Mouse (Mus musculus): ENCODE data around the gene Usp32.
A peak's percentile ranks its signal among the peaks of the same experiment; 100 is the strongest.
"Not testable (repeated sequence)": the region's sequence is repeated elsewhere in the genome, so short reads cannot be mapped to it uniquely, and the experiment has no call there.

The Usp32 gene

GRCm38 (mm10) chr11:85139581-85140540, at the start of gene Usp32:
Usp32 (minus strand) TSS chr11:85140161.
- peak; percentile 96 to 97 for DNase-seq (ENCODE audit: low spot score in 2 of 2)

DNA sequence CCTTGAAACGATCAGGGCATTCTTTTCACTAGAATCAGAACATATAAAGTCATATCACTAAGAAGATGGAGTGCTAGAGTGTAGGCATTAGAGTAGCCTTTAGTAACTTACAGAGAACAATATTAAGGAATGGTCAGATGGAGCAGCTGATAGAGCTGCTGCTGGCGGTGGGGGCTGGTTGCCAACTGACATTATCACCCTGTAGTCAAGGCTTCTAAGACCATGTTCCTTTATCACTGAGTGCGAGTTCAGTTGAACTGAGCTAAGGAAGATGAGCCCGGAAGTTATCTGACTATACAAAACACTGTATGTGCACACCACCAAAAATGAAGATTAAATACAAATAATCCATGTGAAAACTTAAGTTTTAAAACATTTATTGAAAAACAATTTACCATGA, 49.1 kb upstream of the Usp32 start:
- no peak for DNase-seq (ENCODE audit: low spot score in 2 of 2)

GRCm38 (mm10) chr11:85184839-85185238, 44.9 kb upstream of the Usp32 start:
- no peak for DNase-seq (ENCODE audit: low spot score in 2 of 2)

DNA sequence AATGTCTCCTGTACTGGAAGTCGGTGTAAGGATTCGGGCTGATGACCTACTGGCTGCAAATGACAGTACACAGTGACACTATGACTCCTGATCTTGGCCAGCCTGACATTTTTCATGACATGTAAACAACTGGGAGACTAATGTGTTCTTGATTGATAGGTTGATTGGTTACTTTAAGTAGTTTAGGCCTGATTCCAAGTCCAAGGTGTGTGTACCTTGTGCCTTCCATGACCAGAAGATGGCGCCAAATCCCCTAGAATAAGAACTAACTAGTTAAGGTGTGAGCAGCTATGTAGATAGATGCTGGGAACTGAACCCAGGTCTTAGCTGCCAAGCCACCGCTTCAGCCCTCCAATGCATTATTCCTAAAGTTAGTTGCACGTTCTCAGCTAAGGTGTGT, 44.1 kb upstream of the Usp32 start:
- peak; percentile 31 to 68 for DNase-seq (ENCODE audit: low spot score in 2 of 2)

DNA sequence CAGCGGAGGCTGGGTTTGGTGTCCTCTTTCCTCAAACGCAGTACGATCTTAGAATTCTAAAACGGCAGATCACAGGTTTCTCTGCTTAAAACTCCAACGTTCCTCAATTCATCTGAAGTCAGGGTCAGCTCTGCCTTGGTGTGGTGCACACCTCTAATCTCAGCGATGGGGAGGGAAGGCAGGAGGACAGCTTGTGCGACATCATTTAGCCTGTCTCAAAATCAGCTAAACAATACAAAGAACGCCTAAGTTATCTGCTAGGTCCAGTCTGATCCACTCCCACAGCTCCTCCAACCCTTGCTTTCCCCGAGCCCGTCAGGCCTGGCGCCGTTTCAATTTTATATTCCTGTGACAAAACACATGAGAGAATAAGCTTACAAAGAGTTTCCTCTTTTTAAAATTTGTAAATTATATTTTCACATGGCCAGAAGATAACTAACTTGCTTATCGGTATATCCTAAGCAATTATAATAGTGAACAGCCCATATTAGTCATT, 43.4 kb upstream of the Usp32 start:
- DNase-seq (ENCODE audit: low spot score in 2 of 2): no peak

- DNase-seq (ENCODE audit: low spot score in 2 of 2): peak; percentile 35 to 37
Measured at GRCm38 (mm10) chr11:85182617-85183283, 42.8 kb upstream of the Usp32 start.

DNA sequence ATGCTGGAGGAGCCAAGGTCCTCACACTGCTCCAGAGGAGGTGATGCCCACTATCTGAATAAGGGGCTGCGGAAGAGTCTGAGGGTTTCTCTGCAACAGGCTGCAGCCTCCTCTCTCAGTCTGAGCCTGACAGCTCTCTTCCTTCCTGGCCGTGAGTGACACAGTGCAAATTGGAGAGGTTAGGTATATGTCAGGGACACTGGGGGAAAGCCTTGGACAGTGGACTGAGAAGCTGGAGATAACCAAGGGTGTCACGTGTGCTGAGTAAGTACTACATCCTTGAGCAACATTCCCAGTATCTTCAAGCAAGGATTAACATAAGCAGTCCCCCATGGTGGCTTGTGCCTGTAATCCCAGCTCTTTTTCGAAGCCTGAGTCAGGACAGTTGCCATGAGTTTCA, 38.5 kb upstream of the Usp32 start:
- DNase-seq (ENCODE audit: low spot score in 2 of 2): no peak

DNA sequence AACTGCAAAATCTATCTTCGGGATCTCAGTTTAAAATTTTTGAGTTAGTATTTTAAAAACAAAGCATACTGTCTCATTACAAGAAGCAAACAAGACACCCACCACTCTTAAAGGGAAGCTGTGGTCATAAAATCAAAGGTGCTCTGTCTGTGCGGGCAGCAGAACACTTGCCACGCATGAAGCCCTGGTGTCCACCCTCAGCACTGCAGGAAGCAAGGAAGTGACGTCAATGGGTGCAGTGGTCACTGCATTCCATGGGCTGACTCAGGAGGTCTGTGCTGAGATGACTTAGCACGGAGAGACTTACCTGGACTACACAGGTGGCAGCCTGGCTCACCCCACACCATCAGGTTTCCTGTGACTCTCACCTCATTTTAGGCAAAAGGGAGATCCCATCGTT, 37.8 kb upstream of the Usp32 start:
- no peak for DNase-seq (ENCODE audit: low spot score in 2 of 2)

GRCm38 (mm10) chr11:85175941-85176340, 36.0 kb upstream of the Usp32 start:
- DNase-seq (ENCODE audit: low spot score in 2 of 2): no peak

DNA sequence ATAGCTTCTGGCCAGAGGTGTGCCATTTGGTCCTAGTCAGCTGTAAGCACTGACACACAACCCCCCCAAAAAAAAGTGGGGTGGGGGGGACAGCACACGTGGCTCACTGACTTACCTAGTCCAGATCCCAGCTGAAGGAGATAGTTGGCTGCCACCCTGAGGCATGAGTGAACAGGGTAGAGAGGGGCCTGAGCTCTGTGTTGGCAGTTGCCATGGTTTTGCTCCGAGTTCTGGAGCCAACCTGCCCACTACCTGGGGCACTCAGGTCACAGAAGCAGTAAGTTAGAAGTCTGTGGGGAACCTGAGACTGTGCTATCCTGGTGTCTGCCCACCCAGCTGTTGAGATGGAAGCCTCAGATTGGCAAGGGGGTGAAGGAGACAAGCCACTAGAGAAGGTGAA, 30.9 kb upstream of the Usp32 start:
- DNase-seq (ENCODE audit: low spot score in 2 of 2): no peak

- DNase-seq (ENCODE audit: low spot score in 2 of 2): peak; percentile 79 to 86
Measured at GRCm38 (mm10) chr11:85170058-85170740, 30.2 kb upstream of the Usp32 start, which contains the start of gene 1700125H20Rik. 1700125H20Rik (plus strand) TSS chr11:85170404.

- DNase-seq (ENCODE audit: low spot score in 2 of 2): no peak
Measured at GRCm38 (mm10) chr11:85167503-85167902, 27.5 kb upstream of the Usp32 start.

DNA sequence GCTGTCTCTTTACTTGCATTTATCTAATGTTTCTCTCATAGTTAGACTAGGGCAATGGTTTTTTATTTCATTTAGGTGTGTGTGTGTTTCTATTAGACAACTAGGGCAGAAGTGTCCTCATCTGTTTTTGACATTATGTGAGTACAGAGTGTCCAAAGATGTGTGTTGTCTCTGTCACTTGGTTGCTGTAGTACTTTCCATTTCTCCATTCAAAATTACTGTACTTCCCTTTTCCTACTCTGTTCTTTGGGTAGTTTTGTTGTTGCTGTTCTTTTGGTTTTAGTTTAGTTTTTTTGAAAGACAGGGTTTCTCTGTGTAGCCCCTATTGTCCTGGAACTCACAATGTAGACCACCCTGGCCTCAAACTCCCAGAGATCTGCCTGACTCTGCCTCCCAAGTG, 24.4 kb upstream of the Usp32 start:
- DNase-seq (ENCODE audit: low spot score in 2 of 2): no peak

DNA sequence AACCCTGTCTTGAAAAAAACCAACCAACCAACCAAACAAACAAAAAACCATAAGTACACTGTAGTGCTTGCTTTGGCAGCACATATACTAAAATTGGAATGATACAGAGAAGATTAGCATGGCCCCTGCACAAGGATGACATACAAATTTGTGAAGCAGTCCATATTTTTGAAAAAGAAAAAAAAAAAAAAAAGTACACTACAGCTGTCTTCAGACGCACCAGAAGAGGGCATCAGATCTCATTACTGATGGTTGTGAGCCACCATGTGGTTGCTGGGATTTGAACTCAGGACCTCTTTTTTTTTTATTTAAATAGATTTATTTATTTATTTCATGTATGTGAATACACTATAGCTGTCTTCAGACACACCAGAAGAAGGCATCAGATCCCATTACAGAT, 23.1 kb upstream of the Usp32 start:
- DNase-seq (ENCODE audit: low spot score in 2 of 2): not testable (repeated sequence)

GRCm38 (mm10) chr11:85157301-85157700, 17.3 kb upstream of the Usp32 start:
- no peak for DNase-seq (ENCODE audit: low spot score in 2 of 2)

DNA sequence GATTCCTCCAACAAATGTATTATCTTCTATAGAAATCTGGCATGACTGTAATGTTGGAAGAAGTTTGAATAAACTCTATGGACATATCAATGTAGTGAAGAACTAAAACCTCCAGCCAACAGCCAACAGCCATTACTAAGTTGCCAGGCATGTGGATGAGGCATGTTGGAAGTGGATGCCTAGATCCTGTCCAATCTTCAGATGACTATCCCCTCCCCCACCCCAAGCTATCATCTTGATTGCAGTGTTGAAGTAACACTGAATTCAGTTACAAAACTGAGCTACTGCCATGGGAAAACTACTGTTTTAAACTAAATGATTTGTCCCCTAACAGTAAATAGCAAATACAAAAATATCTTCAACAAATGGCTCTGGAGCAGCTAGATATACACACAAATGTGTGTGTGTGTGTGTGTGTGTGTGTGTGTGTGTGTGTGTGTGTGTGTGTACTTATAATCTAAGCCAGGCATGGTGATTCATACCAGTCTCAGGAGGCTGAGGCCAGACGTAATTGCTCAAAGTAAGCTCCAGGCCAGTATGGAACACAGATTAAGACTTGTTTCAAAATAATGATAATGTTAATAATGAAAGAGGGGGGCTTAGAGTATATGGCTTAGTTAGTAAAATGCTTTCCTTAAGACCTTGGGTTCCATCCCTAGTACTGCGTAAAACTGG, 12.4 kb upstream of the Usp32 start:
- no peak for DNase-seq (ENCODE audit: low spot score in 2 of 2)

GRCm38 (mm10) chr11:85138776-85139474, 1.0 kb downstream of the Usp32 start:
- DNase-seq (ENCODE audit: low spot score in 2 of 2): peak in 1 of 2 experiments; percentile 5

- DNase-seq (ENCODE audit: low spot score in 2 of 2): no peak
Measured at GRCm38 (mm10) chr11:85131542-85131941, 8.4 kb downstream of the Usp32 start.

- DNase-seq (ENCODE audit: low spot score in 2 of 2): no peak
Measured at GRCm38 (mm10) chr11:85128883-85129282, 11.1 kb downstream of the Usp32 start.

- DNase-seq (ENCODE audit: low spot score in 2 of 2): no peak
Measured at GRCm38 (mm10) chr11:85126257-85127102, 13.5 kb downstream of the Usp32 start.

Measured in spleen, postnatal 36 days (tissue).